Mouse (Mus musculus) MEL (cell line): ENCODE results near the gene Tmed8. TPM values are rescaled to one million over a fixed set of nuclear protein-coding genes. Genes with fewer than 3 reads are reported as not detected.
A peak's percentile ranks its signal among the peaks of the same experiment; 100 is the strongest.

Experiments
- DNase-seq: peaks from one replicate; pipeline ENCODE4 v3.0.0; 2011; ENCODE audit warnings: low read depth, low spot score
- H3K27ac ChIP-seq: 2 replicates; pipeline ENCODE4 v1.5.1; 2012; ENCODE audit warnings: low read depth, mild to moderate bottlenecking, control low read depth, low read length, moderate library complexity; ENCODE audit not compliant: control insufficient read depth
- H3K27me3 ChIP-seq, 2 experiments: fragments of 150-350 bp in 1 of 2; sonication (generic) in 1 of 2; 2 replicates each; pipeline ENCODE4 v1.6.1; 2012; ENCODE audit warnings: low read length in 2 of 2, mild to moderate bottlenecking in 2 of 2, improper control_type of control experiment in 1 of 2, moderate library complexity in 1 of 2; ENCODE audit not compliant: insufficient read depth in 2 of 2, control insufficient read depth in 1 of 2
- H3K36me3 ChIP-seq, 2 experiments: 2 replicates each; pipeline ENCODE4 v1.6.1; 2012 to 2014; ENCODE audit warnings: low read length in 2 of 2, improper control_type of control experiment in 1 of 2, inconsistent platforms in 1 of 2, mild to moderate bottlenecking in 1 of 2; ENCODE audit not compliant: insufficient read depth in 2 of 2, control insufficient read depth in 1 of 2
- H3K4me1 ChIP-seq, 2 experiments: fragments of 150-350 bp in 1 of 2; sonication (generic) in 1 of 2; 2 replicates each; pipeline ENCODE4 v1.6.1; 2012; ENCODE audit warnings: low read length in 2 of 2, improper control_type of control experiment in 1 of 2, mild to moderate bottlenecking in 1 of 2; ENCODE audit not compliant: insufficient read depth in 2 of 2, control insufficient read depth in 1 of 2
- H3K4me3 ChIP-seq, 2 experiments: fragments of 150-350 bp in 1 of 2; sonication (generic) in 1 of 2; 2 replicates each; pipeline ENCODE4 v1.5.1; 2012; ENCODE audit warnings: low read depth in 2 of 2, low read length in 2 of 2, mild to moderate bottlenecking in 2 of 2, moderate library complexity in 2 of 2, control low read depth in 1 of 2, improper control_type of control experiment in 1 of 2; ENCODE audit not compliant: control insufficient read depth in 1 of 2, insufficient read depth in 1 of 2
- H3K79me2 ChIP-seq: 2 replicates; pipeline ENCODE4 v1.6.1; 2012; ENCODE audit warnings: mild to moderate bottlenecking, low read length, moderate library complexity; ENCODE audit not compliant: control insufficient read depth, poor library complexity, insufficient read depth
- H3K9ac ChIP-seq: 2 replicates; pipeline ENCODE4 v1.6.1; 2012; ENCODE audit warnings: low read depth, mild to moderate bottlenecking, control low read depth, low read length, moderate library complexity; ENCODE audit not compliant: control insufficient read depth, poor library complexity, severe bottlenecking
- H3K9me3 ChIP-seq: fragments of 150-350 bp; sonication (generic); replicated peaks from 2 replicates; pipeline ENCODE4 v1.6.1; 2012; ENCODE audit warnings: mild to moderate bottlenecking, low read length, improper control_type of control experiment, moderate library complexity; ENCODE audit not compliant: insufficient read depth
- CHD2 ChIP-seq: IDR thresholded peaks from 2 replicates; pipeline ENCODE4 v1.6.1; 2011; ENCODE audit warnings: low read length, improper control_type of control experiment
- CTCF ChIP-seq, 3 experiments: IDR thresholded peaks in 2 of 3; conservative IDR thresholded peaks in 1 of 3; 2 replicates each; pipeline ENCODE4 v1.5.1; 2011 to 2012; ENCODE audit warnings: low read length in 3 of 3, low read depth in 2 of 3, mild to moderate bottlenecking in 2 of 3, improper control_type of control experiment in 1 of 3, inconsistent platforms in 1 of 3, mixed read lengths in 1 of 3, moderate library complexity in 1 of 3; ENCODE audit not compliant: control insufficient read depth in 1 of 3, insufficient read depth in 1 of 3, poor library complexity in 1 of 3, severe bottlenecking in 1 of 3
- E2F4 ChIP-seq: IDR thresholded peaks from 2 replicates; pipeline ENCODE4 v1.6.1; 2011; ENCODE audit warnings: low read depth, low read length, improper control_type of control experiment, borderline replicate concordance
- EP300 ChIP-seq, 2 experiments: IDR thresholded peaks; 2 replicates each; pipeline ENCODE4 v1.6.1; 2011; ENCODE audit warnings: improper control_type of control experiment in 2 of 2, low read length in 2 of 2, low read depth in 1 of 2, mild to moderate bottlenecking in 1 of 2
- ETS1 ChIP-seq: IDR thresholded peaks from 2 replicates; pipeline ENCODE4 v1.6.1; 2012; ENCODE audit warnings: low read depth, mild to moderate bottlenecking, inconsistent platforms, low read length, improper control_type of control experiment, moderate library complexity
- GATA1 ChIP-seq: IDR thresholded peaks from 2 replicates; pipeline ENCODE4 v1.6.1; 2011; ENCODE audit warnings: low read depth, low read length, improper control_type of control experiment
- HCFC1 ChIP-seq: IDR thresholded peaks from 2 replicates; pipeline ENCODE4 v1.6.1; 2012; ENCODE audit warnings: low read depth, mild to moderate bottlenecking, inconsistent platforms, low read length, improper control_type of control experiment, moderate library complexity
- KAT2A ChIP-seq: conservative IDR thresholded peaks from 2 replicates; pipeline ENCODE4 v1.6.1; 2012; ENCODE audit warnings: low read depth, low read length, improper control_type of control experiment, inconsistent platforms
- MAX ChIP-seq: IDR thresholded peaks from 2 replicates; pipeline ENCODE4 v1.6.1; 2011; ENCODE audit warnings: low read length, improper control_type of control experiment
- MAZ ChIP-seq: IDR thresholded peaks from 2 replicates; pipeline ENCODE4 v1.6.1; 2012; ENCODE audit warnings: low read depth, mild to moderate bottlenecking, inconsistent platforms, low read length, improper control_type of control experiment
- MXI1 ChIP-seq: IDR thresholded peaks from 2 replicates; pipeline ENCODE4 v1.6.1; 2011; ENCODE audit warnings: mild to moderate bottlenecking, low read depth, low read length, improper control_type of control experiment
- MYB ChIP-seq: IDR thresholded peaks from 2 replicates; pipeline ENCODE4 v1.6.1; 2011; ENCODE audit warnings: mild to moderate bottlenecking, low read depth, low read length, improper control_type of control experiment
- POLR2AphosphoS5 ChIP-seq: IDR thresholded peaks from 2 replicates; pipeline ENCODE4 v1.6.1; 2012; ENCODE audit warnings: low read depth, borderline replicate concordance, mild to moderate bottlenecking, inconsistent platforms, low read length, moderate library complexity, mixed read lengths
- RCOR1 ChIP-seq: IDR thresholded peaks from 2 replicates; pipeline ENCODE4 v1.6.1; 2012; ENCODE audit warnings: low read depth, mild to moderate bottlenecking, inconsistent platforms, low read length, improper control_type of control experiment
- TCF12 ChIP-seq: IDR thresholded peaks from 2 replicates; pipeline ENCODE4 v1.6.1; 2014; ENCODE audit warnings: low read depth, mild to moderate bottlenecking, inconsistent platforms, low read length, improper control_type of control experiment, moderate library complexity
- UBTF ChIP-seq: IDR thresholded peaks from 2 replicates; pipeline ENCODE4 v1.6.1; 2012; ENCODE audit warnings: low read depth, mild to moderate bottlenecking, inconsistent platforms, low read length, improper control_type of control experiment, moderate library complexity, borderline replicate concordance; ENCODE audit not compliant: insufficient read depth
- USF1 ChIP-seq: IDR thresholded peaks from 2 replicates; pipeline ENCODE4 v1.6.1; 2014; ENCODE audit warnings: low read depth, mild to moderate bottlenecking, inconsistent platforms, low read length, improper control_type of control experiment, moderate library complexity
- ZKSCAN1 ChIP-seq: IDR thresholded peaks from 2 replicates; pipeline ENCODE4 v1.6.1; 2012; ENCODE audit warnings: low read depth, mild to moderate bottlenecking, inconsistent platforms, low read length, improper control_type of control experiment, moderate library complexity
- ZMIZ1 ChIP-seq: IDR thresholded peaks from 2 replicates; pipeline ENCODE4 v1.6.1; 2012; ENCODE audit warnings: low read depth, mild to moderate bottlenecking, inconsistent platforms, low read length, improper control_type of control experiment, moderate library complexity
- ZNF384 ChIP-seq: IDR thresholded peaks from 2 replicates; pipeline ENCODE4 v1.6.1; 2012; ENCODE audit warnings: low read depth, mild to moderate bottlenecking, inconsistent platforms, low read length, improper control_type of control experiment
- polyA plus RNA-seq, 2 experiments: library from polyadenylated mRNA; stranded (reverse) in 1 of 2; unstranded in 1 of 2; fragments of >175 nt in 1 of 2; fragments of >200 nt in 1 of 2; gene quantifications; 2 replicates each; pipeline versions ENCODE4 v1.2.1 to v1.2.4; 2012; ENCODE audit warnings: low replicate concordance in 2 of 2, low read depth in 1 of 2; ENCODE audit not compliant: insufficient read length in 2 of 2, insufficient read depth in 1 of 2, missing spikeins in 1 of 2
- total RNA-seq: library from RNA; depleted of rRNA; stranded (reverse); fragments of 300-350 nt; gene quantifications from 2 replicates; pipeline ENCODE4 v1.2.3, GENCODE M21; 2012

Gene Tmed8
- total and polyA plus RNA-seq, 3 experiments = 5.0 to 6.9 TPM; not detected in 1

DNA sequence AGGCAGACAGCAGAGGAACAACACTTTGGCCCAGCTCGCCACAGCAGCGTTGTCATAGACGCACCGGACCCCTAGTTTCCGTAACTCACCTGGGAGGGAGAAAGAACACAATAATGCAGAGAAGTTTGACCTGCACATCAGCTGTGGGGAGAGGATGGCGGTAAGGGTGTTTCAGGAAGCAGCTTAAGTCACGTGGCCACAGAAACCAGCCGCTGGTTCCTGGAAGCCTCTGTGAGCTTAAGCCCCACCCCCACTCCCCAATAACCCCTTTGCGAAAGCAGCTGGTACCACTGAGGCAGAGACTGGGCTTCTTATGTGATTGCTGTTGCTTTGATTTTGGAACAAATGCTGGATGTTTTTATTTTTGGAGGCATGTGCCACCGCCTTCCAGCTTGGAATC lies 24.7 kb upstream of the Tmed8 start:
- no peak overlapping the region for H3K9ac ChIP-seq
- no peak overlapping the region for H3K27ac ChIP-seq
- H3K4me1 ChIP-seq = peaks cover 0 to 3% of the 10 kb centered on the region in 2 experiments; a peak in 1 of 4 replicates
- no peaks in the 10 kb centered on the region for H3K79me2 ChIP-seq
- H3K36me3 ChIP-seq = peaks cover 0 to under 1% of the 10 kb centered on the region in 2 experiments; a peak in 1 of 4 replicates
- TF ChIP-seq MAX = no peak
- TF ChIP-seq CTCF (IDR thresholded peaks at IDR 0.05 in 2 of 3, conservative IDR thresholded peaks at IDR 0.05 in 1 of 3; ENCODE audit: control insufficient read depth in 1 of 3, insufficient read depth in 1 of 3, low read depth in 2 of 3, low read length in 3 of 3, poor library complexity in 1 of 3, severe bottlenecking in 1 of 3) = no peak
- TF ChIP-seq UBTF = no peak
- TF ChIP-seq USF1 = no peak
- no peak for TF ChIP-seq POLR2AphosphoS5
- TF ChIP-seq HCFC1 = no peak
- TF ChIP-seq RCOR1 = no peak
- TF ChIP-seq GATA1 = no peak
- H3K27me3 ChIP-seq = no peaks in the 10 kb centered on the region
- H3K4me3 ChIP-seq = no peak overlapping the region
- no peaks in the 10 kb centered on the region for H3K9me3 ChIP-seq
- no peak for DNase-seq

- H3K79me2 ChIP-seq = no peaks in the 10 kb centered on the region
Measured at GRCm38 (mm10) chr12:87219362-87219761, 19.1 kb upstream of the Tmed8 start.

GRCm38 (mm10) chr12:87217596-87217995 lies 17.3 kb upstream of the Tmed8 start:
- Histone ChIP-seq H3K4me1 (peaks cover 3 to 9% of the 10 kb centered on the region in 2 experiments; a peak in 3 of 4 replicates), H3K27ac (peak overlapping the region; percentile 39), H3K9ac (no peak overlapping the region), H3K27me3 (no peaks in the 10 kb centered on the region), H3K9me3 (no peaks in the 10 kb centered on the region), H3K4me3 (no peak overlapping the region), H3K36me3 (peaks cover 0 to 9% of the 10 kb centered on the region in 2 experiments; a peak in 2 of 4 replicates), H3K79me2 (no peaks in the 10 kb centered on the region)
- TF ChIP-seq ETS1 = peak; percentile 30; the same call in 1 of the 2 replicates
- TF ChIP-seq TCF12 = no peak
- peak; percentile 77 for TF ChIP-seq GATA1
- TF ChIP-seq EP300 (IDR thresholded peaks at IDR 0.05; ENCODE audit: low read depth in 1 of 2, low read length in 2 of 2) = peak; percentile 50 to 73
- DNase-seq = peak; percentile 72

More at GRCm38 (mm10) chr12:87219362-87219761, 19.1 kb upstream of the Tmed8 start:
- Histone ChIP-seq H3K4me3 (no peak overlapping the region), H3K27ac (no peak overlapping the region), H3K9me3 (no peaks in the 10 kb centered on the region), H3K36me3 (peaks cover 0 to 9% of the 10 kb centered on the region in 2 experiments; a peak in 2 of 4 replicates), H3K4me1 (peaks cover 3 to 9% of the 10 kb centered on the region in 2 experiments; a peak in 3 of 4 replicates), H3K27me3 (no peaks in the 10 kb centered on the region), H3K9ac (no peak overlapping the region)
- TF ChIP-seq ZMIZ1 (no peak), MYB (no peak), ZNF384 (no peak), POLR2AphosphoS5 (no peak), ZKSCAN1 (no peak), KAT2A (no peak), UBTF (no peak), E2F4 (no peak), MAZ (no peak), MXI1 (no peak), CHD2 (no peak), RCOR1 (no peak), GATA1 (no peak), EP300 (IDR thresholded peaks at IDR 0.05; ENCODE audit: low read depth in 1 of 2, low read length in 2 of 2) (no peak)
- no peak for DNase-seq
